Mouse (Mus musculus) cortical plate, adult 2 months (tissue): Measurements from ENCODE around the gene 6820408C15Rik.
A peak's percentile ranks its signal among the peaks of the same experiment; 100 is the strongest.

Experiments
- CTCF ChIP-seq: fragments of 200-500 bp; IDR thresholded peaks from 2 replicates; pipeline ENCODE4 v1.5.1; 2011; ENCODE audit warnings: mild to moderate bottlenecking, control low read depth, low read length; ENCODE audit not compliant: insufficient read depth; ENCODE audit errors: extremely low read depth
- POLR2A ChIP-seq: fragments of 200-500 bp; IDR thresholded peaks from 2 replicates; pipeline ENCODE4 v1.6.1; 2011; ENCODE audit warnings: mild to moderate bottlenecking, low read length, control low read depth; ENCODE audit not compliant: insufficient read depth; ENCODE audit errors: extremely low read depth

GRCm38 (mm10) chr2:152397004-152397589 lies 18.3 kb upstream of the 6820408C15Rik start:
- TF ChIP-seq POLR2A: 0 out of 2 replicates have a peak, but pooled peaks have one; percentile 37
- no peak for TF ChIP-seq CTCF
